Mouse (Mus musculus): Measurements from ENCODE around the gene Pttg1. TPM values are rescaled to one million over a fixed set of nuclear protein-coding genes. Genes with fewer than 3 reads are reported as not detected.

Gene Pttg1
- polyA plus RNA-seq (2012; rRNA removed), result 75.9 and 87.6 TPM in 2 replicates

DNA sequence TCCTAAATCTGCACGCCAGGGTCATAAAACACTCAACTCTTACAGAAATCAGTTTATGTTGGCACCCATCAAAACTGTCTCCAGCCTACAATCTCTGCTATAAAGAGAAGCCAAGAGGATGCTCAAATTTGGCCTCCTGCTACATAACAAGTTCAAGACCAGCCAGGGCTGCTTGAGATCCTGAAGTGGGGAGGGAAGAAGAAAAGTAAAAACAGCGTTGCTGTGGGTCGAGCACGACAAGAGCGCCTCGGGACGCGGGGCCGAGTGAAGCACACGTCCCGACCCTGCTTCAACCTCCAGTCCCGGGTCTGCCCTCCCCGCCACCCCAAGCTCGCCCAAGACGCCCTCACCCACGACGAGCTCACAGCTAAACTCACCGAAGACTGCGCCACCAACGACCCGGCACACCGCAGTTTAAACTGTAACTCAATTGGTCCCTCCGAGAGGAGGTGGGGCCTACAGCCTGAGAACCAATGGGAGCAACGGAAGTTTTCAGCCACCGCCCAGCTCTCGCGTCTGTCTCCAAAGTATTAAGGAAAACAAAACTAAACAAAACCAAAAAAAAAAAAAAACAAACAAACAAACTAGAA, at the start of gene Pttg1:
Pttg1 (minus strand) TSS at position 428 of the 590 bp plus-strand sequence.
- DNase-seq (ENCODE audit: extremely low spot score in 1 of 2, low spot score in 1 of 2), result peak; percentile 43 to 77

DNA sequence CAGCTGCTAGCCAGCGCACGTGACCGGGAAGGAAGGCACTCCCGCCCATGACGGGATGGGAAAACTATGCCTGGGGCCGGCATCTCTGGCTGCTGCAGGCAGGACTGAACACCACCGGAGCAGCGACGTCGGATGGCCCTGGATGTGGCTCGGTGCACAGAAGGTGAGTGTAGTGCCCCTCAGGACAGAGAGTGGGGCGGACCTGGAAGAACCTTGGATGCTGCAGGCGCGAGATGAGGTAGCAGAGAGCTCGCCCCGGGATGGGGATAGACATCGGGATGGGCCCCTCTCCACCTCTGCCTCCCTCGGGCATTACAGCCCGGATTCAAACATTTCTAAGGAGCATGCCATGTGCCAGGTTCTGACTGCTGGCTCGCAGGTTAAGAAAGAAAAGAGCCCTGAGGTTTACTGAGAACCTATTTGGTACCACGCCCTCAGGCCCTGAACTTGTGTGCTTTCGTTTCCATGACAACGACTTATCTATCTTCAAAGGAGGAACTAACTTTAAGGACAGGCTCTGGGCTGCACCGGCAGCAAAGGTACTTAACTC, 48.2 kb upstream of the Pttg1 start, which contains the start of gene C1qtnf2:
C1qtnf2 (plus strand) TSS at position 52 of the 550 bp plus-strand sequence.
- no peak for DNase-seq (ENCODE audit: extremely low spot score in 1 of 2, low spot score in 1 of 2)

DNA sequence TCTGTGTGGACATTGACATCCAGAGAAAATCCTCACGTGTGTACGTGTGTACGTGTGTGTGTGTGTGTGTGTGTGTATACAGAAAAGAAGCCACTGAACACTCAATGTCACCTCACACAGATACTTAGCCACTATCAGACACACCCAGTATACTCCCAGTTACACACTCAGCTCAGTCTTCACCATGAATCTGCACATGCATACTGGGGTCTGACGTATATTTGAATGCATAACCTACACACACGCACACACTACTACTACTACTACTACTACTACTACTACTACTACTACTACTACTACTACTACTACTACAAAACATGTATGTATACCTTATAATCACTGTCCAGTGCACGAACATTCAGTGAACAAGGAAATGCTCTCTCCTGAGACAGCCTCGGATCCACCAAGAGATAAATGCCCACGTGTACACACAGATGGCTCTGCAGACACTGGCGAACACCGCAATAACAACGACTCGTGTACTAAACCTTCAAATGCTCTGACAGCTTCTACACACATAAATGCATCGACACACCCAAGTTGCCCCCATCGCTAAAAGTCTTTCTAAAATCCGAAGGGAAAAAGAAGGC, 47.7 kb upstream of the Pttg1 start:
- DNase-seq (ENCODE audit: extremely low spot score in 1 of 2, low spot score in 1 of 2), result no peak

DNA sequence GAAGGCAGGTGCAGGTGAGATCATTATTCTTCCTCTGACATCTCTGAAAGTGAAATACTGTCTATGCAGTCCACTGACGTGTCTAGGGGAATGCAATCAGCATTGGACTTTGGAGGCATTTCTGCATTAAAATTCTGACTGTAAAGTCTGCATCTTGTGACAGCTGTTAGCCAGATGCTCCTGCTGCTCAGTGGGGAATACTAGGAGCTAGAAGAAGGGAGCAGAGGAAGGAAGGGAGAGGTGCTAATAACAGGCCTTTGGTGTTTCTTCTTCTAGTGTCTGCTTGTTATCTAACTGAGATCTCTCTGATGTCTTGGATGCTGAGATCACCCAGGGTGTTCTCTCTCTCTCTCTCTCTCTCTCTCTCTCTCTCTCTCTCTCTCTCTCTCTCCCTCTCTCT, 47.1 kb upstream of the Pttg1 start:
- no peak for DNase-seq (ENCODE audit: extremely low spot score in 1 of 2, low spot score in 1 of 2)

DNA sequence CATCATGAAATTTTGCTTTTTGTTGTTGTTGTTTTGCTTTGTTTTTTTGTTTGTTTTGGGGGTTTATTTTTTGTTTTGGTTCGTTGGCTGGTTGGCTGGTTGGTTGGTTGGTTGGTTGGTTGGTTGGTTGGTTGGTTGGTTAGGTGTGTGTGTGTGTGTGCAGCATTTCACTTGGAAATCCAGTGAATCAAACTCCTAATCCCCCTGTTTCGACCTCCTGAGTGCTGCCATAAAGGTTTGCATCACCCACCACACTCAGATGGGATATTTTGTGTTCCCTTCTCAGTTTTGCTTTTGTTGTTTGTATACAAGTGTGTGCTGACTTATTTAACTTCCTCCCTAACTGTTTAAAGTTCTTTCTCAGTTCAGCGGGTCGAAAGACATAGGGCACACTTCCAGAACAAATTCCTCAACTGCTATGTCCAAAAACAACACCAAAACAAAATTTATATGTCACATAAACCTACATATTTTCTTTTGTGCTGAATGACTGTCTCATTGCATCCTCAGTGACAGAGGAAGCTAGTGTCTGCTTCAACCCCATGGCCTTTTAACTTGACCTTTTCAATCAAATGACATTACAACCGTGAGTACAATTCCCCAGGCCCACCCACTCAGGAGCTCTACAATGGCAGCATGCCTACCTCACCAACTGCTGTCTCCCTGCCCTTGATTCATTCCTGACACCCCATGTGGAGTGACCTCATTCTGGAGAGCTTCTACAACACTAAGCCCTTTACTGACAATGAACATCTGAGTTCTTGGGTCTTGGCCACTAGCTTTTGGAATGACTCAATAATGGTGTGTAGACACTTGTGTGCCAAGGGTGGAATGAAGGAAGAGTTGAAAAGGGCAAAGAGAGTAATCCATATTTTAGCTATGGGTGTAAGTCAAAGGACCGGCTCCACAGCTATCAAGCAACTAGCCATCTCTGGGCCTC, 45.1 kb upstream of the Pttg1 start:
- DNase-seq (ENCODE audit: extremely low spot score in 1 of 2, low spot score in 1 of 2), result no peak

DNA sequence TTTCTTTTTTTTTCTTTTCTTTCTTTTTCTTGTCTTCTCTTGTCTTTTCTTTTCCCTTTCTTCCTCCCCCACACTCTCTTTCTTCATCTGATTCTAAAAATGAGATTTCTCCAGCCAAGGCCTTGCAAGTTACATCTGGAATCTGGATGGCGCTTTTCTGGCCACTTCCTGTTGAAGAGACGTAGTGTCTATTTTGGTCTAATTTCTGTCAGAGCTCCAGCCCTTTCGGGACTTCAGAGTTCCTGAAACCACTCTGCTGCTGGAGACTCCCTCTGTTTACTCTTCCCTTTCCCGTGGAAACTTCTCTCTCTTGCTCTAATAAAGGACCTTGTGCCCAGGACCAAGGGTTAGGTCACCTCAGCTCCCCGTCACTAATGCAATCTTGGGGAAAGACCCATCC, 44.1 kb upstream of the Pttg1 start:
- no peak for DNase-seq (ENCODE audit: extremely low spot score in 1 of 2, low spot score in 1 of 2)

DNA sequence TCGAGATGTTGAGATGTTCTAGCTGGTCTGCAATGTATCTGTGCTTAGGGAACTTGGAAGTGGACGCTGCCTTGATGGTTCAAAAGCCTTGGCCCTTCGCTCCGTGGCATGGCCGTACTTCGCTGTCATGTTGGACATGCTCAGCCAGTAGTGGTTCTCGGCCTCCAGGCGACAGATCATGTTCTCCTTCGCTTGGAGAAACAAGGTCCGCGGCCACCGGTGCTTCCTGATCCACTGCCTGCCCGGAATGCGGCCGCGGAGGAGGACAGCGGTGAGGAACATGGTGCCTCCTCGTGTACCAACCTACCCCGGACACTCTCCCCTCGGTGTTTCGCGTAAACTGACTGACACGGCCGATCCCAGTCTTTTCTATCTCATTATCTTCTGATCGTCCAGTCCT, 37.2 kb upstream of the Pttg1 start:
- no peak for DNase-seq (ENCODE audit: extremely low spot score in 1 of 2, low spot score in 1 of 2)

DNA sequence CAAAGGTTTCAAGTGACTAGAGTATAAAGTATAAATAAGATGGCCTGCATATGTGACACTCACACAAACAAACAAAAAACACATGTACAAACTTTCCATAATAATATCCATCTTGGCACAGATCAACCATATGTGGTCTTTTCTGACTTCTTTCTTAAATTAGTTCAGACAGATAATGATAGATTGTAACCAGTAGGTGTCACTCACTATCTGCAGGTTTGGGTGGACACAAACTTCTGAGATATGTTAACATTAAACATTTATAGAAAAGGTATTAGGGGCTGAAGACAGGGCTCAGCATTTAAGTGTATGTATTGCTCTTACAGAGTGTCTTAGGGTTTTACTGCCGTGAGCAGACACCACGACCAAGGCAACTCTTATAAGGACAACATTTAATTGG, 26.2 kb upstream of the Pttg1 start:
- no peak for DNase-seq (ENCODE audit: extremely low spot score in 1 of 2, low spot score in 1 of 2)

DNA sequence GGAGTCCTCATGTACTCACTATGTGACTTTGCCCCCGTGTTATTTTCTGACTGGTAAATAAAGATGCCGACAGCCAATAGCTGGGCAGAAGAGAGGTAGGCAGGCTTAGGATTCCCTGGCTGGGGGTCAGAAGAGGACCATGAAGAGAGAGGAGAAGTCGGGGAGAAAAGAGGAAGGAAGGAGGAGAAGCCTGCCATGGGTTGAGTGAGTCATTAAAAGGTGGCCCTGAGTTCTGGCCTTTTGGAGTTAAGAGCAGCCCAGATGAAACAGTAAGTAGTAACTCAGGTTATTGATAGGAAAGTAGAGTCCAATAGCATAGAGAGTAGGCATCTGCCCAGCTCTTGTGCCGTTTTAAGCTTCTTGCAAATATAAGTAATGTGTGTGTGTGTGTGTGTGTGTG, 25.3 kb upstream of the Pttg1 start:
- no peak for DNase-seq (ENCODE audit: extremely low spot score in 1 of 2, low spot score in 1 of 2)

DNA sequence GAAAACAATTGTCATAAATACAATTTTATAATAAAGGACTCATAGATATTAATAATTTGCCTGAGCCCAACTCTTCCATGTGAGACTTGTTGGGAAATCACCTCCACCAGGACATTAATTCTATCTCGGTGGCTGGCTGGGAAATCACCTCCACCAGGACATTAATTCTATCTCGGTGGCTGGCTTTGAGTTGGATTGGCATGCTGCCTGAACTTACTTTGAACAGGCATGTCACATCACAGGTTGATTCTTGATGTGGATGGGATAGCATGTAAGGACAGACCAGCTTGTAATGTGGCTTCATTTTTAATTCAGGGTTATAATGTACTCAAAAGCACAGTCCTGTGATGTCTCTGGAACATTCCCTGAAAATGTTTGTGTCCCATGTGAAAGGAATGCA, 23.9 kb upstream of the Pttg1 start:
- no peak for DNase-seq (ENCODE audit: extremely low spot score in 1 of 2, low spot score in 1 of 2)

DNA sequence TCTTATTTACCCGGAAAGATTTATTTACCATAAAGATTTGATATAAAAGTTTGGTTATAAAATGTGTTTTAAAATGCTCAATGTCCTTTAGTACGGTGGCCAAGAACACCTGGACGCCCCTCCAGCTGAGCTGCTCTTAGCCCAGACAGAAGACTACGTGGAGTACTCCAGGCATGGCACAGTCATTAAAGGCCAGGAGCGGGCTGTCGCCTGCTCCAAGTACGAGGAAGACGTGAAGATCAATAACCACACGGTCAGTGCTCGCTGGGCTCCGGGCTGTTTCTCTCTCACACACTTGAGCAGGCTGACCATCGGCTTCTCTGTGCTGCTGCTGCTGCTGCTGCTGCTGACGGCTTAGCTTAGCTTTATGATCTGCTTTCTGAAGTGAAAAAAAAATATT, 17.1 kb upstream of the Pttg1 start:
- DNase-seq (ENCODE audit: extremely low spot score in 1 of 2, low spot score in 1 of 2), result no peak

DNA sequence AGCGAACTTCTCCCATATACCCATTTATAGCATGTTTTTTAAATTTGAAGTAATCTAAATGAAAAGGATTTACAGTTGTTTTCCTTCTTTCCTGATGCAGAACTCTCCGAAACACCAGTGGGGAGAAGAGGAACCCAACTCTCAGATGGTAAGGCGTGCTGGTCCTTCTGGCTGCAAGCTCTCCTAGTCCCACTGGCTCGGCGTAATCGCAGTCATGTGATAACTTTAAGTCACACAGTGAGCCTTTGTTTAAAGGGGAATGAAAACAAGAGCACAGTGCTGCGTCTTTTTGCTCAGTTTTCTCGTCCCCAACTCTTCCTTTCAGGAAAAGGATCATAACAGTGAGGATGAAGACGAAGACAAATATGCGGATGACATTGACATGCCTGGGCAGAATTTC, 15.1 kb upstream of the Pttg1 start:
- DNase-seq (ENCODE audit: extremely low spot score in 1 of 2, low spot score in 1 of 2), result no peak

DNA sequence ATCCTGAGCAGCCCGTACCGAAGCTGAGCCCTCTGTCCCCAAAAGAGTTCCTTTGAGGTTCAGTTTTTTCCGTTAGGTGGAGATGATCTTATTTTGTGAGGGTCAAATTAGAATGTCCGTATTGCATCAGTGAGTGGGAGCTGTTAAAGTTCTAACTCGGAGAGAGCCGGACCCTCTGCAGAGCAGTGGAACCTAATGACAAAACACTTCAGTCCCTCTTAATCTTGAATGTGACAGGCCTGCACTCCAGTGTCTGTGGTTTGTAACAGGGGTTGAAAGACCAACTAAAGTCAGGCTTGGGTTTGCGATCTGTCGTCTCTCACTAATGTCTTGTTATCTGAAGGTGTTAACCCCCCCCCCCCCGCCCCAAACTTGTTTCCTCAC, 8.0 kb upstream of the Pttg1 start:
- DNase-seq (ENCODE audit: extremely low spot score in 1 of 2, low spot score in 1 of 2), result no peak

DNA sequence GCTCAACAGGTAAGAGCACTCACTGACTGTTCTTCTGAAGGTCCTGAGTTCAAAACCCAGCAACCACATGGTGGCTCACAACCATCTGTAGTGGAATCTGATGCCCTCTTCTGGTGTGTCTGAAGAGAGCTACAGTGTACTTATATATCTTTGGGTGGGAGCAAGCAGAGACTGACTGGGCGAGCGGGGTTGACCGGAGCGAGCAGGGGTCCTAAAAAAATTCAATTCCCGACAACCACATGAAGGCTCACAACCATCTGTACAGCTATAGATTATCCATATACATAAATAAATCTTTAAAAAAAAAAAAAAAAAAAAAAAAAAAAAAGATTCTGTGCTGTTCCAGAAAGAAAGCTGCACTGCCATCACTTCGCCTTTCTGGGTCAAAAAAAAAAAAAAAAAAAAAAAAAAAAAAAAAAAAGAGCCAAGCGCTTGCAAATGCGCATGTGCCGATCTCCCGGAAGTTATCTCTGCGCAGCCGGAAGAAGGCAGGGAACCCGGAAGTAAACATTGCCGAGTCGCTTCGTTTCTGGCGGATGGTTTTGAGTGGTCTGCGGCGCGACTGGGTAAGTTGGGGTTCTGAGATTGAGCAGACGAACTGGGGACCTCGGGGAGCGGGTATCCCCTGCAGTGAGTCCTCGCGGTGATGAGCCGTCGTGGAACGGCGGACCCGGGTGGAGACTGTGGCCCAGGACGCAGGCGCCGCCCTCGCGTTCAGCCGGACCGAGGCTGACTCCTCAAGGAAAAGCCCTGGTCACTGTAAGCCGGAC, 7.4 kb upstream of the Pttg1 start, which contains the start of gene Slu7:
Slu7 (plus strand) TSS at position 491 of the 770 bp plus-strand sequence.
- peak in 1 of 2 experiments; percentile 75 for DNase-seq (ENCODE audit: extremely low spot score in 1 of 2, low spot score in 1 of 2)

DNA sequence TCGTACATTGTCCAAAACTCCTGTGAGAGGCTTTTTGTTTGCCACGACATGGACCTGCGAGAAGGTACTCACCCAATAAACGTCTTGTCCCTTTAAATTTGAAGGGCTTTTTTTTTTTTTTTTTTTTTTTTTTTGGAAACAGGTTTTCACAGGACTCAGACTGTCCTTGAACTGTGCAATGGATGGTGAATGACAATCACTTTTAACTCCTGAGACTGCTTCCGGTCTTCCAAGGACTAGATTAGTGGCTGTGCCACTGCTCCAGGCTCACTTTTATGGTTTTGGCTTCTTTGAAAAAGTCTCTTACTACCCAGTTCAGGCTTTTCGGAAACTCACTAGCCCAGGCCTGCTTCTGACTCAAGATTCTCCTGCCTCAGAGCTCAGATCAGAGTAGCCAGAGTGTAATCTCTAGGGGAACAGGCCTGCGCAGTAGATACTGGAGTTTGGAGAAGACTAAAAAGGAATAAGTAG, 398 bp upstream of the Pttg1 start:
- DNase-seq (ENCODE audit: extremely low spot score in 1 of 2, low spot score in 1 of 2), result no peak

DNA sequence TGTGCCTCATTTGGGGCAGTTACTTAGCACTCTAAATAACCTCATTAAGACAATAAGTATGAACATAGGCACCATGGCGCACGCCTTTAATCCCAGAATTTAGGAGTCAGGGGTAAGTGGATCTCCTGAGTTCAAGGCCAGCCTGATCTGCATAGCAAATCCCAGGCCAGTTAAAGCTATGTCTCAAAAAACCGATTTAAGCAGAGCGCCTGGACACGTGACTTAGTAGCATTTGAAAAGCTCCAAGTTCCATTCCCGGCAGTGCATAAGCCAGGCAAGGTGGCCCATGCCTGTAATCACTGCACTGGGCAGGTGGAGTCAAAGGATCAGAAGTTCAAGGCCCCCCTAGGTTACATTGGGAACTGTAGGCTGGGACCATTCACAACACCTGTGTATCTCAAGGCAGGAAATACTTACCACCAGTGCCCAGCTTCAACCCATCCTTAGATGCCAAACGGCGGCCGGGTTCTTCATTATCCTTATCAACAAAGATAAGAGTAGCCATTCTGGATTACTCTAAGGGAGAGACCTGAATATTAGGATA, 813 bp downstream of the Pttg1 start:
- DNase-seq (ENCODE audit: extremely low spot score in 1 of 2, low spot score in 1 of 2), result no peak

DNA sequence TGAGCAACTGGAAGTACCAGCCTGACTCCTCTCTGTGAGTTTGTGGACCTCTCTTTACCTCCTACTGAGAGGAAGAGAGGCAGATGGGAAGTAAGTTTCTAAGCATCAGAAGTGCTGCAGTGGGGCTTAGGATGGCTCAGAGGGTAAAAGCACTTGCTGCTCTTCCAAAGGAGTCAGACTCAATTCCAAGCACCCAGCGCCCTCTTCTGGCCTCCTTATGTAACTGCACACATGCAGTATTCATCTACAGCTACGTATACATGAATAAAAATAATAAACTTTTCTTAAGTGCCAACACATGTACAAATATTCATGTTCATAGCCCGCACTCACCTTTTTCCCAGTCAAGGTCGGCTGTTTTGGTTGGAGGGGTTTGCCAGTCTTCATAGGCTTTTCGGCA, 1.7 kb downstream of the Pttg1 start:
- no peak for DNase-seq (ENCODE audit: extremely low spot score in 1 of 2, low spot score in 1 of 2)

DNA sequence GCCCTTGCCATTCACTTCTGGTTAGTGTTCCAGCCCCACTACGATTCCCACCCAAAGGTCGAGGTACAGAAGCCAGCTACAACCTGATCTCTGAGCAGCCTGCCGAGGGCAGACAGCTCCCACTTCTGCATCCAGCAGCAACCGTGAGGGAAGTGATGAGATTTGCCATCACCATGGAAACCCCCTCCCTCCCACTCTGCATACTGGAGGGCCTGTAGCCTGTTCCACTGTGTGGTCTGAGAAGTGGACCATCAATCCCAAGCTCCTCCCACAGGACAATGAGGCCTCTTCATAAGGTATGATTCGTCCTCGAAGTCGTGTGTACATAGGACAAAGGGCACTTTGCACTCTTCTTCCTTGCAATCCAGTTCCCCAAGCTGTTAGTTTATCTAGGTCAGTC, 8.8 kb downstream of the Pttg1 start:
- no peak for DNase-seq (ENCODE audit: extremely low spot score in 1 of 2, low spot score in 1 of 2)

DNA sequence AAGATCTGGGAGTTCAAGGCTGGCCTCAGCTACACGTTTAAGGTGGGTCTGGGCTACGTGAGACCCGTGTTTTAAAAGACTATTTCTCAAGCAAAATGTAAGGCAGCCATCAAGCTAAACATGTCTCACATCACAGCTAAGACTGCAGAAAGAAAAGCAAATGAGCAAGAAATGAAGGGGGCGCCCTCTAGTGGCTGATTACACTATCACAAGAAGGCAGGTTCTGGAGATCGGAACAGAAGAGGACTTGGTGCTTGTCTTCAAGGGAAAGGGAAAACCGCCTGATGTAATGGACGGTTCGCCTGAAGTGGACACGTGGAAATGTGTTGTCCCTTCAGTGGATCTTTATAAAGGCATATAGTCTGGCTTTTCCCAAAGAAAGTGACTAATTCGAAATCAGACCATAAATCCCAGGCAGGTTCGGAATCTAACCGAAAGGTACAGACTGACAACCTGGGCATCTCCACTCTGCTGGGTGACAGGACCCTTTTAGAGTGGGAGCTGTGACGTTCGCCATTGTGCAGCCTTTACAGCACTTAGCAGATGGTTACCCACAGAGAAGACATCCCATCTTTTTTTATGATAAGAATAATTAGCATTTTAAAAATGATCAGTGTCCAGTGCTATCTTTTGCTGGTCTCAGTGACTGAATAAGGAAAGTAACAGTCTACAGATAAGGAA, 13.1 kb downstream of the Pttg1 start:
- peak; percentile 76 to 96 for DNase-seq (ENCODE audit: extremely low spot score in 1 of 2, low spot score in 1 of 2)

DNA sequence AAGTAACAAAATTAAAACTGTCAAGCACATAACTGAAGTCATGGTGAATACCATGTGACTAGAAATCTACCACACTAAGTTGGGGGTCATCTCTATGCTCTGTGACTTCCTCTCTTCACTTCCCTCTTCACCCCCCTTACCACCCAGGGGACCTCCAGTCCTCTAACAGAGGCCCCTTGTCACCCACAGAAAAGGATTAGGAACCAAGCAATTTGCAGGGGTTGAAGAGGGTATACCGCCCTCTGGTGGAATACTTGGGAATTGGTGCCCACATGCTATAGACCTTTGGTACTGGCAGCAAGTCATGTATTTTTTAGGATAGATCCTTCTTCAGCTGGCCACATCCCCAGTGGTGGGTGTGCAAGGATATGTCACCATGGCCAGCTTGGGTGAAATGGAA, 14.6 kb downstream of the Pttg1 start:
- peak; percentile 42 to 80 for DNase-seq (ENCODE audit: extremely low spot score in 1 of 2, low spot score in 1 of 2)
